Mouse (Mus musculus): Measurements from ENCODE around the gene Mrps33. TPM values are rescaled to one million over a fixed set of nuclear protein-coding genes. Genes with fewer than 3 reads are reported as not detected.

Mrps33 gene
- polyA plus RNA-seq (2015; fragmentation: Nextera tagmentation; extraction: Ambion mirVana) = 116 and 124 TPM in 2 replicates

- Histone ChIP-seq H3K9me3 (ENCODE audit: low read length) (no peaks in the 10 kb centered on the region), H3K27me3 (replicated peaks; ENCODE audit: insufficient read depth, low read length) (no peaks in the 10 kb centered on the region), H3K36me3 (ENCODE audit: insufficient read depth, low read length) (no peaks in the 10 kb centered on the region), H3K4me3 (ENCODE audit: low read depth, low read length) (peak within 1 kb of the TSS; percentile 70), H3K9ac (replicated peaks; ENCODE audit: low read depth) (peak within 1 kb of the TSS; percentile 35), H3K27ac (ENCODE audit: low read length) (peak within 1 kb of the TSS; percentile 43), H3K4me2 (replicated peaks; ENCODE audit: low read depth, low read length) (peak within 1 kb of the TSS; percentile 48), H3K4me1 (ENCODE audit: insufficient read depth, low read depth, low read length) (no peaks in the 10 kb centered on the region)
- DNase-seq (ENCODE audit: low spot score) = peak; percentile 98
- peak; percentile 100 for ATAC-seq
- TF ChIP-seq CTCF (IDR thresholded peaks at IDR 0.05) (peak; percentile 98), EP300 (IDR thresholded peaks at IDR 0.05) (0 out of 2 replicates have a peak, but pooled peaks have one; percentile 23)
- under 1% methylated on average over 40 of the region's 40 CpGs for WGBS
These were observed at the start of gene Mrps33 for GRCm38 (mm10) chr6:39810612-39811116. Mrps33 (minus strand) TSS chr6:39810988.

- no peak for ATAC-seq
- Histone ChIP-seq H3K4me1 (ENCODE audit: insufficient read depth, low read depth, low read length) (no peaks in the 10 kb centered on the region), H3K27me3 (replicated peaks; ENCODE audit: insufficient read depth, low read length) (no peaks in the 10 kb centered on the region), H3K9ac (replicated peaks; ENCODE audit: low read depth) (no peak overlapping the region), H3K36me3 (ENCODE audit: insufficient read depth, low read length) (no peaks in the 10 kb centered on the region), H3K9me3 (ENCODE audit: low read length) (no peaks in the 10 kb centered on the region), H3K4me2 (replicated peaks; ENCODE audit: low read depth, low read length) (no peak overlapping the region), H3K27ac (ENCODE audit: low read length) (no peak overlapping the region), H3K4me3 (ENCODE audit: low read depth, low read length) (no peak overlapping the region)
- WGBS = 92% methylated on average over 4 of the region's 4 CpGs
- TF ChIP-seq EP300 (IDR thresholded peaks at IDR 0.05) = no peak
- no peak for TF ChIP-seq CTCF (IDR thresholded peaks at IDR 0.05)
- DNase-seq (ENCODE audit: low spot score) = no peak
These were observed 38.9 kb upstream of the Mrps33 start for GRCm38 (mm10) chr6:39849667-39850066.

GRCm38 (mm10) chr6:39848766-39849165 is 38.0 kb upstream of the Mrps33 start:
- no peak for ATAC-seq
- Histone ChIP-seq H3K27me3 (replicated peaks; ENCODE audit: insufficient read depth, low read length) (no peaks in the 10 kb centered on the region), H3K4me1 (ENCODE audit: insufficient read depth, low read depth, low read length) (no peaks in the 10 kb centered on the region), H3K27ac (ENCODE audit: low read length) (no peak overlapping the region), H3K36me3 (ENCODE audit: insufficient read depth, low read length) (no peaks in the 10 kb centered on the region), H3K9me3 (ENCODE audit: low read length) (no peaks in the 10 kb centered on the region), H3K4me2 (replicated peaks; ENCODE audit: low read depth, low read length) (no peak overlapping the region), H3K4me3 (ENCODE audit: low read depth, low read length) (no peak overlapping the region), H3K9ac (replicated peaks; ENCODE audit: low read depth) (no peak overlapping the region)
- TF ChIP-seq EP300 (IDR thresholded peaks at IDR 0.05) (no peak), CTCF (IDR thresholded peaks at IDR 0.05) (peak; percentile 56)
- DNase-seq (ENCODE audit: low spot score) = no peak
- 31% methylated on average over 7 of the region's 7 CpGs for WGBS

GRCm38 (mm10) chr6:39847538-39847937 is 36.8 kb upstream of the Mrps33 start:
- 63% methylated on average over 2 of the region's 2 CpGs for WGBS
- H3K9me3 ChIP-seq (ENCODE audit: low read length) = no peaks in the 10 kb centered on the region
- no peaks in the 10 kb centered on the region for H3K36me3 ChIP-seq (ENCODE audit: insufficient read depth, low read length)
- no peaks in the 10 kb centered on the region for H3K4me1 ChIP-seq (ENCODE audit: insufficient read depth, low read depth, low read length)
- no peak overlapping the region for H3K9ac ChIP-seq (replicated peaks; ENCODE audit: low read depth)
- H3K4me3 ChIP-seq (ENCODE audit: low read depth, low read length) = no peak overlapping the region
- H3K4me2 ChIP-seq (replicated peaks; ENCODE audit: low read depth, low read length) = no peak overlapping the region
- TF ChIP-seq CTCF (IDR thresholded peaks at IDR 0.05) (no peak), EP300 (IDR thresholded peaks at IDR 0.05) (no peak)
- H3K27me3 ChIP-seq (replicated peaks; ENCODE audit: insufficient read depth, low read length) = no peaks in the 10 kb centered on the region
- ATAC-seq (no peak), DNase-seq (ENCODE audit: low spot score) (no peak)
- no peak overlapping the region for H3K27ac ChIP-seq (ENCODE audit: low read length)

- ATAC-seq = no peak
- no peak for DNase-seq (ENCODE audit: low spot score)
- no peak overlapping the region for H3K27ac ChIP-seq (ENCODE audit: low read length)
- no peaks in the 10 kb centered on the region for H3K36me3 ChIP-seq (ENCODE audit: insufficient read depth, low read length)
- no peak overlapping the region for H3K9ac ChIP-seq (replicated peaks; ENCODE audit: low read depth)
- TF ChIP-seq CTCF (IDR thresholded peaks at IDR 0.05) = no peak
- TF ChIP-seq EP300 (IDR thresholded peaks at IDR 0.05) = no peak
- H3K4me2 ChIP-seq (replicated peaks; ENCODE audit: low read depth, low read length) = no peak overlapping the region
- no peak overlapping the region for H3K4me3 ChIP-seq (ENCODE audit: low read depth, low read length)
- no peaks in the 10 kb centered on the region for H3K27me3 ChIP-seq (replicated peaks; ENCODE audit: insufficient read depth, low read length)
- H3K9me3 ChIP-seq (ENCODE audit: low read length) = no peaks in the 10 kb centered on the region
- WGBS = 85% methylated on average over 14 of the region's 14 CpGs
- H3K4me1 ChIP-seq (ENCODE audit: insufficient read depth, low read depth, low read length) = no peaks in the 10 kb centered on the region
These were observed 33.0 kb upstream of the Mrps33 start for GRCm38 (mm10) chr6:39843698-39844342.

- WGBS = 80% methylated on average over 5 of the region's 5 CpGs
- ATAC-seq = no peak
- Histone ChIP-seq H3K4me3 (ENCODE audit: low read depth, low read length) (no peak overlapping the region), H3K9ac (replicated peaks; ENCODE audit: low read depth) (no peak overlapping the region), H3K4me1 (ENCODE audit: insufficient read depth, low read depth, low read length) (no peaks in the 10 kb centered on the region), H3K27ac (ENCODE audit: low read length) (no peak overlapping the region), H3K9me3 (ENCODE audit: low read length) (no peaks in the 10 kb centered on the region), H3K4me2 (replicated peaks; ENCODE audit: low read depth, low read length) (no peak overlapping the region), H3K27me3 (replicated peaks; ENCODE audit: insufficient read depth, low read length) (no peaks in the 10 kb centered on the region), H3K36me3 (ENCODE audit: insufficient read depth, low read length) (no peaks in the 10 kb centered on the region)
- DNase-seq (ENCODE audit: low spot score) = no peak
- TF ChIP-seq EP300 (IDR thresholded peaks at IDR 0.05) (no peak), CTCF (IDR thresholded peaks at IDR 0.05) (no peak)
These were observed 17.9 kb upstream of the Mrps33 start for GRCm38 (mm10) chr6:39828736-39829135.

Data from lung, postnatal 0 days (tissue).